Mouse (Mus musculus) hindbrain, embryonic 12.5 days (tissue): ENCODE data around the gene Tnfrsf18. TPM values are rescaled to one million over a fixed set of nuclear protein-coding genes. Genes with fewer than 3 reads are reported as not detected.

Experiments
- ATAC-seq: fragments of 200-750 bp; cut with Nextera tagmentation; 2 replicates; pipeline ENCODE4 v1.8.0; 2017; ENCODE audit warnings: moderate TSS enrichment; ENCODE audit not compliant: low FRiP score
- H3K27ac ChIP-seq: fragments of 300-500 bp; sonication (generic); 2 replicates; pipeline ENCODE4 v1.5.1; 2016; ENCODE audit warnings: mild to moderate bottlenecking
- H3K27me3 ChIP-seq: fragments of 300-500 bp; sonication (generic); 2 replicates; pipeline ENCODE4 v1.6.1; 2016; ENCODE audit warnings: mild to moderate bottlenecking
- H3K36me3 ChIP-seq: fragments of 300-500 bp; sonication (generic); 2 replicates; pipeline ENCODE4 v1.6.1; 2016; ENCODE audit warnings: mild to moderate bottlenecking
- H3K4me1 ChIP-seq: fragments of 300-500 bp; sonication (generic); 2 replicates; pipeline ENCODE4 v1.6.1; 2016
- H3K4me2 ChIP-seq: fragments of 300-500 bp; sonication (generic); replicated peaks from 2 replicates; pipeline ENCODE4 v1.6.1; 2016; ENCODE audit warnings: mild to moderate bottlenecking
- H3K4me3 ChIP-seq: fragments of 300-500 bp; sonication (generic); 2 replicates; pipeline ENCODE4 v1.5.1; 2016; ENCODE audit warnings: mild to moderate bottlenecking
- H3K9ac ChIP-seq: fragments of 300-500 bp; sonication (generic); 2 replicates; pipeline ENCODE4 v1.6.1; 2016; ENCODE audit warnings: mild to moderate bottlenecking, moderate library complexity
- H3K9me3 ChIP-seq: fragments of 300-500 bp; sonication (generic); replicated peaks from 2 replicates; pipeline ENCODE4 v1.6.1; 2016; ENCODE audit warnings: mild to moderate bottlenecking
- WGBS: fragments of 180-500 bp; shearing (Covaris S2); methylation state at CpG from one replicate; pipeline ENCODE4 v1.1.7; 2016; 5-methylcytosine and 5-hydroxymethylcytosine counted together
- polyA plus RNA-seq: library from polyadenylated mRNA; unstranded; fragments of >200 nt; fragmentation: Nextera tagmentation; extraction: Ambion mirVana; gene quantifications from 2 replicates; pipeline ENCODE4 v1.2.1, GENCODE M21; 2016

The Tnfrsf18 gene
- polyA plus RNA-seq, 1 experiment from 2014 or later: 1.8 TPM

DNA sequence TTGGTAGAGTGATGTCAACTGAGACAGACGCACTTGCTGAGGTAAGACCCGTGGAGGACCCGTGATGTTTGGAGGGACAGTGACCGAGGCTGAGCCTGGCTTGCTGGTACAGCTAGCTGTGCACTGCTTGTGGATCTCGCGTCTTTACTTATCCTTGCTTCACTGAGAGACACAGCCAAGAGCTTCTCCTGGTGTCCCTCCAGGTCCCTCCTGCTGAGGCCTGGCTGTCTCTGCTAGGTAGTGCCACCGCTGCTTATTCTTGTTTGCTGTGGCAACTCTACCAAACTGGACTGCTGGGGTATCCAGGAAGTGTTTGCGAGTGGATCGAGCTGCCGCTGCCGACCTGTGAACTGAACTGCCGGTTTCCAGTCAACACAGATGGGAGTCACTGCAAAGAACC lies 6.2 kb upstream of the Tnfrsf18 start:
- Histone ChIP-seq H3K27ac (no peak overlapping the region), H3K4me3 (no peak overlapping the region), H3K9me3 (no peaks in the 10 kb centered on the region), H3K9ac (no peak overlapping the region), H3K4me2 (no peak overlapping the region), H3K4me1 (no peaks in the 10 kb centered on the region), H3K36me3 (peaks cover 38% of the 10 kb centered on the region), H3K27me3 (no peaks in the 10 kb centered on the region)
- ATAC-seq: no peak
- 90% methylated on average over 12 of the region's 12 CpGs for WGBS

DNA sequence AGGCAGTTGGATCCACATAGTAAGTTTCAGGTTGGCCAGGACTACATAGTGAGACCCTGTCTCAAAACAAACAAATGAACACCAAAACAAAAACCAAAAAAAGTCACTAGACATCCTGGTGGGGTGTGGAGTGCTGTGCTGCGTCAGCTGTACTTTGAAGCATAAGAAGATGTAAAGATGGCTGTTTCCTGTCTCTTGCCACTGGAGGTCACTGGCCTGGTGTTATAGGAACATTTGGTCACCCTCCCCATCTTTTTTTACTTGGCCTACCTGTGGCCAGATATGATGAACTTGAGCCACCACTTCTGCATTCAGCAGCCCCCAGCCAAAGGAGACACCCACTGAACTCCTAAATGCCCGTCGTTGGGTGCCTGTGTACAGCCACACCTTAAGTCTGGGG lies 4.6 kb upstream of the Tnfrsf18 start:
- H3K27ac ChIP-seq: no peak overlapping the region
- 81% methylated on average over 3 of the region's 3 CpGs for WGBS
- H3K27me3 ChIP-seq: no peaks in the 10 kb centered on the region
- no peak overlapping the region for H3K9ac ChIP-seq
- peaks cover 30% of the 10 kb centered on the region for H3K36me3 ChIP-seq
- H3K4me1 ChIP-seq: no peaks in the 10 kb centered on the region
- no peak for ATAC-seq
- H3K4me3 ChIP-seq: no peak overlapping the region
- H3K4me2 ChIP-seq: no peak overlapping the region
- no peaks in the 10 kb centered on the region for H3K9me3 ChIP-seq

DNA sequence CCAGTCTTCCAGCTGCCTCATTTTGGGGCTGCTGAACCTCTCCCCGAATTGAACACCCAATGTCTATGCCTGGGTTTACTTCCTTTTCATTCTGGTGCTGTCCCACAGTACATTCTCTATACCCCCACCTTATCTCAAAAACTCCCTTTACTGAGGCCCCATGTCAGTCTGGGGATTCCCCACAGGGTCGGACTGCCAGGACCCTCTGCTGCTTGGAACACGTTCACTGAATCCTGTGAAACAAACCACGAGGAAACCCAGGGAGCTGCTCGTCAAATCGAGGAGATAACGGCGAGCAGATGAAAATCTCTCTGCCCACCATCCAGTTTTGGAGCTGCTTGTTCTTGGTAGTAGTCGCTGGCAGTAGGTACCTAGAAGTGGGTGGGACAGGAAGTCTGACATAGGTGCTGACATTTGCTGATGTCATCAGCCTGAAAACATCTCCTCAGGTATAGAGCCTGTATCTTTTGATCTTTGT lies 4.0 kb upstream of the Tnfrsf18 start:
- no peaks in the 10 kb centered on the region for H3K4me1 ChIP-seq
- H3K9me3 ChIP-seq: no peaks in the 10 kb centered on the region
- ATAC-seq: no peak
- no peak overlapping the region for H3K9ac ChIP-seq
- H3K4me2 ChIP-seq: no peak overlapping the region
- H3K36me3 ChIP-seq: peaks cover 33% of the 10 kb centered on the region
- no peaks in the 10 kb centered on the region for H3K27me3 ChIP-seq
- no peak overlapping the region for H3K27ac ChIP-seq
- no peak overlapping the region for H3K4me3 ChIP-seq
- WGBS: 74% methylated on average over 9 of the region's 9 CpGs

DNA sequence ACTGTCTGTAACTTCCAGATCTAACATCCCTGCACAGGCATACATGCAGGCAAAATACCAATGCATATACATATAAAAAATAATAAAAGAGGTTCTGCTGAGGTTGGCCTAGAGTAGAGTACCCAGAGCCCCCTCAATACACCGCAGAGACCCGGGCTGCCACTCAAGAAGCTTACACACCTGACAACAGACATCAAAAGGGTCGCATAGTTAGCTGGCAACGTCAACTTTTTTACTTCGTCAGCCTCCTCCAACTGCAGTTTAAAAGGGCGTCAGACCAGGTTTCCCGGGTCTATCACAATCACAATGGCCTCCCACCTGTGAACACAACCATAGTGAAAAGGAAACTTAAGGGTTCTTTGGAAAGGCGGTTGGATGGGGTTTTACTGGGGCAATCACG lies 2.4 kb upstream of the Tnfrsf18 start:
- Histone ChIP-seq H3K36me3 (peaks cover 48% of the 10 kb centered on the region), H3K27me3 (no peaks in the 10 kb centered on the region), H3K4me1 (no peaks in the 10 kb centered on the region), H3K9ac (no peak overlapping the region), H3K27ac (no peak overlapping the region), H3K9me3 (no peaks in the 10 kb centered on the region), H3K4me3 (no peak overlapping the region), H3K4me2 (no peak overlapping the region)
- no peak for ATAC-seq
- WGBS: 86% methylated on average over 9 of the region's 9 CpGs

DNA sequence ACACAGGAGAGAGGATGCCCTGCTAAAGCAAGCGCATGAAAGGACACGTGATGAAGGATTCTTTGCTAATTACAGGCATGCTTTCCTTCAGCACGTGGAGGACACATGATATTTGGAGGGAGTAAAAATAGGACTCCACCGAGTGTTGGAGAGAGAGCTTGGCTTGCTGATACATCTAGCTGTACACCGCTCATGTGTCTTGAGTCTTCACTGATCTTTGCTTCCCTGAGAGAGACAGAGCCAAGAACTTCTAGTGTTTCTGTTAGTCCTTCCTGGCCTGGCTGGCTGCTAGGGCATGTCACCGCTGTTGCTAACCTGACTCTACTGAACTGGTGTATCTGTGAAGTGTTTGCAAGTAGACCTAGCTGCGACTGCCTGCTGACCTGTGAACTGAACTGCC lies 1.8 kb upstream of the Tnfrsf18 start:
- H3K27ac ChIP-seq: no peak overlapping the region
- H3K9ac ChIP-seq: no peak overlapping the region
- no peak for ATAC-seq
- H3K36me3 ChIP-seq: peaks cover 49% of the 10 kb centered on the region
- H3K4me3 ChIP-seq: no peak overlapping the region
- H3K4me2 ChIP-seq: no peak overlapping the region
- H3K9me3 ChIP-seq: no peaks in the 10 kb centered on the region
- H3K4me1 ChIP-seq: no peaks in the 10 kb centered on the region
- WGBS: 92% methylated on average over 7 of the region's 7 CpGs
- H3K27me3 ChIP-seq: no peaks in the 10 kb centered on the region

DNA sequence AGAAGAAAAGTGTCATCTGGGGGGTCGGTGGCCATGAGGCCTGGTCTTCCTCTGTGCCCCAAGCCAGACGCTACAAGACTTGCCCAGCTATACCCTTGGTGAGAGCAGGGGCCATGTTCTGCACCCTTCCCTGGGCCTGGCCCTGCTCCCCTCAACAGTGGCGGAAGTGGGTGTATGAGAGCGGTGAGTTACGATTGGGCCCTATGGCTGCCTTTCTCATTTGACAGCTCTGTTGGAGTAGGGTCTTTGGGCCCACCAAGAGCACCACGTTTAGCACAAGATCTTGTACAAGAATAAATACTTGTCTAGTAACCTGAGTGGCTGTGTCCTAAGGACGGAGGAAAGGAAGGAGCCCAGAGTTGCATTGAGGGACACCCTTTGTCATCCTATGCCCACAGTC lies 2.6 kb downstream of the Tnfrsf18 start:
- ATAC-seq: no peak
- H3K27me3 ChIP-seq: no peaks in the 10 kb centered on the region
- no peaks in the 10 kb centered on the region for H3K9me3 ChIP-seq
- 90% methylated on average over 7 of the region's 7 CpGs for WGBS
- no peak overlapping the region for H3K4me2 ChIP-seq
- peaks cover 34% of the 10 kb centered on the region for H3K36me3 ChIP-seq
- H3K4me3 ChIP-seq: no peak overlapping the region
- H3K9ac ChIP-seq: no peak overlapping the region
- no peak overlapping the region for H3K27ac ChIP-seq
- H3K4me1 ChIP-seq: peaks cover 22% of the 10 kb centered on the region

DNA sequence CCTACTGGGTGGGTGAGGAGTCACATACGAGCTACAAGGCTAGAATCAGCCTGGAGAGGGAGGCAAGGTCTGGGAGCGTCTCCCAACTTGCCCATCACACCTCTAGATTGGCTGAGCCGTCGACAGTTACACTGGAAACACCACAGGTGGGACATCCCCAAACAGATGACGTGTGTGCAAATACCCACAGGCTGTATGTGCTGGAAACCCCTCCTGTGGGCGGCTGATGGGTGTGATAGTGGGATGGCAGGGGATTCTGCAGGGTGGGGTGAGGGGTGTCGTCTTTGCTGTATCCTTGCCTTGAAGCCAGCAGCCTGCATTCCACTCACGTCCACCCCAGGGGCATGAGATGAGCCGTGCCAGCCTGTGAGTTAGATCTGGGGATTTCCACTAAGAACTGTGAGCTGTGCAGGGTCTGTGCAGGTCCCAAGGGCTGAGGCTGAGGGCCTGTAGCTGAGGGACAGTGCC lies 4.7 kb downstream of the Tnfrsf18 start:
- 72% methylated on average over 9 of the region's 9 CpGs for WGBS

DNA sequence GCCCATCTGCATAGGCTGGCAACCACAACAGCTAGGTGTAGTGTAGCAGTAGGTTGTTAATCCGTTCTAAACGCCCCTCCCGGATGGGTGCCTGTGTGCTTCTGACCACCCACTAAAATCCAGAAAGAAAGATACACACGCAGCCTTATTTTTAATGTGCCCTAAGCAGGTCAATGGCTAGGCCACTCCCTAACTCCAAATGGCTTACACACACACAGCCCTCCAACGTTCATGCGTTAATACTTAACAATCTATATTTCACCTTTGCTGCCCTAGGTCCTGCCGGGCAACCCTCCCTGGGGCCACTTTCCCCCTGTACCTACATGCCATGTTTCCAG lies 5.3 kb downstream of the Tnfrsf18 start:
- peak; percentile 48 for ATAC-seq
- 12% methylated on average over 7 of the region's 7 CpGs for whole genome bisulfite sequencing
- no peaks in the 10 kb centered on the region for H3K9me3 ChIP-seq

More for the DNA sequence above, 4.7 kb downstream of the Tnfrsf18 start:
- Histone ChIP-seq H3K36me3 (peaks cover 33% of the 10 kb centered on the region), H3K9me3 (no peaks in the 10 kb centered on the region), H3K4me2 (peak overlapping the region; percentile 59), H3K27me3 (peaks cover 18% of the 10 kb centered on the region), H3K9ac (peak overlapping the region; percentile 65), H3K4me1 (peaks cover 30% of the 10 kb centered on the region), H3K4me3 (peak overlapping the region; percentile 44), H3K27ac (peak overlapping the region; percentile 87)
- ATAC-seq: peak; percentile 5; the same call in 1 of the 2 replicates

DNA sequence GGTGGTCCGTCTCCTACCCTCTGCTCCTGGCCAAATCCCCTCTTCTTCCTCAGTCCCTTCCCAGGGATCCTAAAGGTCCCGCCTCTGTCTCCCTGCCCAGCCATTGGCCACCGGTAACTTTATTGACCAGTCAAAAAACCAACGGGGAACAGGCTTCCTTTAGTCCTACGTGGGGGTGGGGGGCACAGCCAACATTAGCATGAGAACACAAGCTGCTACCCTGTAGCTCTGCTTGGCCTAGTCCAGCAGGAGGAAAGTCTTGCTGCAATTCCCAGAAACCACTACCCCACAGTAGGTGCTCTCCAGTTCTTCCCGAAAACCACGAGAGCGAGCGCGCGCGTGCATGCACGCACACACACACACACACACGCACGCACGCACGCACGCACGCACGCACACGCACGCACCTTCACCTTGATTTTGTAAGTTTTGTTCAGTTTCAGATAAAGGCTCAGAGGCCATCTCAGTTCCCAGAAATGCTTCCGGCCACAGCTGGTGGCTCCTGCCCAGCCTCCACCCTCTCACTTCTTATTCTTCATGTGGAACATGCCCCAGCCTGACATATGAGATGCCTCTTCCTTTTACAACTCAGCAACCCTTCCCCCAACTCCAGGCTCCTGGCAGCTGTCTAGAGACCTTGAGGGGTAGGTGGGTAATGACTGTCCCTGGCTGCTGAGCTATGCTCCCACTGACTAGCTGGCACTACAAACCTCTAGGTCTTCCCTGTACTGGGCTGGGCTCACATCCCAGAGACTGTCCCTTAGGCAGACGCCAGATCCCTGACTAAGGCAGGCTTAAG lies 5.8 kb downstream of the Tnfrsf18 start:
- 3% methylated on average over 24 of the region's 24 CpGs for WGBS

More for the DNA sequence above, 5.3 kb downstream of the Tnfrsf18 start:
- Histone ChIP-seq H3K4me1 (peaks cover 30% of the 10 kb centered on the region), H3K27me3 (peaks cover 24% of the 10 kb centered on the region), H3K4me2 (peak overlapping the region; percentile 59), H3K36me3 (peaks cover 27% of the 10 kb centered on the region), H3K4me3 (peak overlapping the region; percentile 44), H3K9ac (peak overlapping the region; percentile 65), H3K27ac (peak overlapping the region; percentile 87)

DNA sequence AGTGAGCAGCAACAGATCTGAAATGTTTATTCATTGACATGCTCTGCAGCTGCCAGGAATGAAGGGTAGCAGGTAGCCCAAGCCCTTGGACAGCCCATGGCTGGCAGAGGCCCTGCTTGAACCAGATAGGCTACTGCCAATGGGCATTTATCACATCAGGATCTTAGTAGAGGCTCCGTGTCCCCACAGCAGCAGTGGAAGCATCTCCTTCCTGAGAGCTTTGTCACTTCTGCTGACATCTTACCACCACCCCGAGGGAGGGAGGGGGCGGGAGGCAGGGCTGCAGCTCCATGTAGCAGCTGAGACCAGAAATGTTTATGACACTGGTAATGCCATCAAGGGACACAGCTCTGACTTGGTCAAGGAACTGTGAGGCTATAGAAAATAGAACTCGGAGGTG lies 6.9 kb downstream of the Tnfrsf18 start:
- H3K4me3 ChIP-seq: no peak overlapping the region
- H3K4me2 ChIP-seq: no peak overlapping the region
- peaks cover 13% of the 10 kb centered on the region for H3K36me3 ChIP-seq
- WGBS: 83% methylated on average over 4 of the region's 4 CpGs
- H3K27ac ChIP-seq: 0 out of 2 replicates have a peak overlapping the region, but pooled peaks have one; percentile 87
- H3K27me3 ChIP-seq: peaks cover 28% of the 10 kb centered on the region
- no peak for ATAC-seq
- H3K9me3 ChIP-seq: no peaks in the 10 kb centered on the region
- peaks cover 30% of the 10 kb centered on the region for H3K4me1 ChIP-seq
- H3K9ac ChIP-seq: no peak overlapping the region

More for the DNA sequence above, 5.8 kb downstream of the Tnfrsf18 start:
- Histone ChIP-seq H3K9me3 (no peaks in the 10 kb centered on the region), H3K36me3 (peaks cover 22% of the 10 kb centered on the region), H3K9ac (peak overlapping the region; percentile 65), H3K4me1 (peaks cover 30% of the 10 kb centered on the region), H3K4me3 (peak overlapping the region; percentile 44), H3K27me3 (peaks cover 28% of the 10 kb centered on the region), H3K27ac (peak overlapping the region; percentile 87), H3K4me2 (peak overlapping the region; percentile 59)
- ATAC-seq: peak; percentile 94

DNA sequence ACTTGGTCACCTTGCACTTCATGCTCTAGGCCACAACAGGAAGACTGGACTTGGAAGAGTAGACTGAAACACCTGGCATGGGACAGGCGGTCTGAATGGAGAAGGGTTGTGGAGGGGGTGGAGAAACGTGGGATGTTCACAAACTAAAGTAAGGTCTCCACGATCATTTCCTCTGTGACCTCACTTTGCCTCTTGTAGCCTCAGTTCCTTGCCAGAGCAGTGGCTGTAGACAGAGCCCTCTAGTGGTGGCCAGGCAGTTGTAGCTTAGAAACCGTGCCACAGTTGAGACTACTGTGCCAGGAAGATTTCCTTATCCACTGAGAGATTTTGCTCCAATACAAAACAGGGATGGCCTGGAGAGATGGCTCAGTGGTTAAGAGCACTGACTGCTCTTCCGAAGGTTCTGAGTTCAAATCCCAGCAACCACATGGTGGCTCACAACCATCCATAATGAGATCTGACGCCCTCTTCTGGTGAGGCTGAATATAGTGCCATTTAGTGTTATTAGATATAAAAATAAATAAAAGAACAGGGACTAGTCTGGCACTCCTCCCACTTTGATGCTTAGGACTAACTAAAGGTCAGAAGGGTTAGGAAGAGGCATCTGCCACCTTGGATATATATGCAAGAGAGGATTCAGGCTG lies 7.6 kb downstream of the Tnfrsf18 start:
- H3K4me1 ChIP-seq: peaks cover 30% of the 10 kb centered on the region
- no peak overlapping the region for H3K4me3 ChIP-seq
- no peak overlapping the region for H3K27ac ChIP-seq
- H3K9me3 ChIP-seq: no peaks in the 10 kb centered on the region
- H3K36me3 ChIP-seq: peaks cover 6% of the 10 kb centered on the region
- no peak overlapping the region for H3K9ac ChIP-seq
- peaks cover 28% of the 10 kb centered on the region for H3K27me3 ChIP-seq
- 47% methylated on average over 6 of the region's 6 CpGs for WGBS
- no peak overlapping the region for H3K4me2 ChIP-seq
- no peak for ATAC-seq

DNA sequence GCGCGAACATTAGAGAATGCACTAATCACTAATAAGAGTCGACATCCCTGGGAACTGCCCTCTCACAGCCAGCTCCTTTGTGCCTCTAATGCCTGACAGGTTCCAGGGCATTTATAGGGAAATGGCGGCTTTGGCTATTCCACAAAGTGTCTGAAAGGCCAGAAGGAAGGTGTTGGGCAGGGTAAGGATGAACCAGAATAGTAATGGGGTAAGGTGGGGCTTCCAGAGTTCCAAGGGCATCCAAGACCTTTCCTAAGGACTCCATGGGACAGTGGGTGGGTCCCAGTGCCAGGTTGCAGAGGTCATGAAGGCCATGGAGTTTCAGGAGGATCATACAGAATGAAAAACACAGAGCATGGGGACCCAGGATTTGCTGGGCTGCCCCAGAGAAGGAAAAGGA lies 8.3 kb downstream of the Tnfrsf18 start:
- Histone ChIP-seq H3K4me2 (no peak overlapping the region), H3K9ac (peak overlapping the region; percentile 49; the same call in 1 of the 2 replicates), H3K4me1 (peaks cover 30% of the 10 kb centered on the region), H3K27ac (no peak overlapping the region), H3K4me3 (peak overlapping the region; percentile 23; the same call in 1 of the 2 replicates), H3K9me3 (no peaks in the 10 kb centered on the region), H3K27me3 (peaks cover 28% of the 10 kb centered on the region), H3K36me3 (peaks cover 3% of the 10 kb centered on the region; the same call in 1 of the 2 replicates)
- WGBS: 52% methylated on average over 4 of the region's 4 CpGs
- no peak for ATAC-seq
